Mouse (Mus musculus) midbrain, embryonic 11.5 days (tissue): ENCODE measurements around the gene Mageb18. TPM values are rescaled to one million over a fixed set of nuclear protein-coding genes. Genes with fewer than 3 reads are reported as not detected.
"Not testable (repeated sequence)": the region's sequence is repeated elsewhere in the genome, so short reads cannot be mapped to it uniquely, and the experiment has no call there.

Experiments
- ATAC-seq: fragments of 200-750 bp; cut with Nextera tagmentation; 2 replicates; pipeline ENCODE4 v1.8.0; 2017; ENCODE audit warnings: moderate TSS enrichment, moderate library complexity; ENCODE audit not compliant: low FRiP score
- DNase-seq: peaks from one replicate; pipeline ENCODE4 v3.0.0; 2015; ENCODE audit warnings: low spot score; ENCODE audit errors: missing footprints
- H3K27ac ChIP-seq: fragments of 300-500 bp; sonication (generic); 2 replicates; pipeline ENCODE4 v1.5.1; 2014; ENCODE audit warnings: low read depth, low read length
- H3K27me3 ChIP-seq: fragments of 300-500 bp; sonication (generic); 2 replicates; pipeline ENCODE4 v1.6.1; 2014; ENCODE audit warnings: mild to moderate bottlenecking, low read length, moderate library complexity, mixed read lengths; ENCODE audit not compliant: control insufficient read depth, insufficient read depth
- H3K36me3 ChIP-seq: fragments of 300-500 bp; sonication (generic); 2 replicates; pipeline ENCODE4 v1.6.1; 2014; ENCODE audit warnings: mild to moderate bottlenecking, low read length, moderate library complexity, mixed read lengths; ENCODE audit not compliant: control insufficient read depth, insufficient read depth
- H3K4me1 ChIP-seq: fragments of 300-500 bp; sonication (generic); 2 replicates; pipeline ENCODE4 v1.6.1; 2014; ENCODE audit warnings: low read length; ENCODE audit not compliant: control insufficient read depth, insufficient read depth
- H3K4me2 ChIP-seq: fragments of 300-500 bp; sonication (generic); 2 replicates; pipeline ENCODE4 v1.6.1; 2014; ENCODE audit warnings: mild to moderate bottlenecking, moderate library complexity
- H3K4me3 ChIP-seq: fragments of 300-500 bp; sonication (generic); 2 replicates; pipeline ENCODE4 v1.5.1; 2014; ENCODE audit warnings: low read depth, low read length
- H3K9ac ChIP-seq: fragments of 300-500 bp; sonication (generic); 2 replicates; pipeline ENCODE4 v1.6.1; 2014; ENCODE audit warnings: low read length
- H3K9me3 ChIP-seq: fragments of 300-500 bp; sonication (generic); 2 replicates; pipeline ENCODE4 v1.6.1; 2016; ENCODE audit warnings: low read length; ENCODE audit not compliant: control insufficient read depth
- WGBS: fragments of 180-500 bp; shearing (Covaris S2); extraction: QIAGEN DNeasy Blood & Tissue Kit; methylation state at CpG from one replicate; pipeline ENCODE4 v1.1.7; 2014; 5-methylcytosine and 5-hydroxymethylcytosine counted together
- polyA plus RNA-seq: library from polyadenylated mRNA; unstranded; fragments of >200 nt; fragmentation: Nextera tagmentation; extraction: Ambion mirVana; gene quantifications from 2 replicates; pipeline ENCODE4 v1.2.1, GENCODE M21; 2014

The Mageb18 gene
- polyA plus RNA-seq, result not detected in 2 replicates

DNA sequence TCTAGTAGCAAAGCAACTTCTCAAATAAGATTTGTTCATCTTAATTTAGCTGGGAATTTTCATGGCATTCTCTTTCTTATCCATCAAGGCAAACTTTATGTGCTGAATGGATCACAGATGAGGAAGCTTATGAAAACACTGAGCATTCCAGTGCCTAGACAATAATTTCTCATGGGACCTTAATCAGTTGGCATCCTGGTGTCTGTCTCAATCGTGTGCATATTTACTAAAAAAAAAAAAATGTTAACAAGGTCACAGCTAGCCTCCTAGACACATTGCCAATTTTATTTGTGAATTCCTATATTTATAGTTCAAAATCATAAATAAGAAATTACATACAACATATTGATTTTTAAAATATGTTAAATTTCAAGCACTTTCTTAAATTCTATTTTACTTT is at the start of gene Mageb18:
Gene Mageb18 (minus strand): TSS at position 101 of the 400 bp plus-strand sequence.
- no peak within 1 kb of the TSS for H3K9ac ChIP-seq
- no peaks in the 10 kb centered on the region for H3K9me3 ChIP-seq
- no peak for ATAC-seq
- H3K4me3 ChIP-seq, result no peak within 1 kb of the TSS
- WGBS, result 83% methylated on average over 1 of the region's 1 CpGs
- H3K27ac ChIP-seq, result no peak within 1 kb of the TSS
- H3K36me3 ChIP-seq, result no peaks in the 10 kb centered on the region
- DNase-seq, result no peak
- no peaks in the 10 kb centered on the region for H3K4me1 ChIP-seq
- H3K4me2 ChIP-seq, result no peak within 1 kb of the TSS
- no peaks in the 10 kb centered on the region for H3K27me3 ChIP-seq

- Histone ChIP-seq H3K27ac (no peak overlapping the region), H3K36me3 (no peaks in the 10 kb centered on the region), H3K4me3 (no peak overlapping the region), H3K27me3 (no peaks in the 10 kb centered on the region), H3K9ac (no peak overlapping the region), H3K4me1 (no peaks in the 10 kb centered on the region), H3K9me3 (no peaks in the 10 kb centered on the region), H3K4me2 (no peak overlapping the region)
- 84% methylated on average over 3 of the region's 3 CpGs for WGBS
- ATAC-seq (no peak), DNase-seq (no peak)
These were observed 13.4 kb upstream of the Mageb18 start for GRCm38 (mm10) chrX:92612788-92613187.

DNA sequence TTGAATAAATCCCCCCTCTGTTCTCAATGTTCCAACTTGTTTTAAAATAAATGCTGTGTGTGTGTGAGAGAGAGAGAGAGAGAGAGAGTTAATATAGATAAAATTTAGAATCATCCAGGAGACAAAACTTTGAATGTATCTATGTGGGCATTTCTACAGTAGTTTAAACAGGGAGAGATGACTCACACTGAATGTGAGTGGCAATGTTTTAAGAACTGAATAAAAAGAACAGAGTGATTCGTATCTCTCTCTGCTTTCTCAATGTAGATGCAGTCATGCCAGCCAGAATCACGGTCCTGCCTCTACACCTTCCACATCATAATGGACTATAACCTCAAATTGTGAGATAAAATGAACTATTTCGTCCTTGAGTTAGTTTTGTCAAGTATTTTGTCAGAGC is 11.1 kb upstream of the Mageb18 start:
- no peak overlapping the region for H3K27ac ChIP-seq
- H3K36me3 ChIP-seq, result no peaks in the 10 kb centered on the region
- ATAC-seq (no peak), DNase-seq (no peak)
- no peak overlapping the region for H3K4me3 ChIP-seq
- H3K9ac ChIP-seq, result no peak overlapping the region
- no peaks in the 10 kb centered on the region for H3K4me1 ChIP-seq
- WGBS, result 73% methylated on average over 3 of the region's 3 CpGs
- no peak overlapping the region for H3K4me2 ChIP-seq
- no peaks in the 10 kb centered on the region for H3K9me3 ChIP-seq
- no peaks in the 10 kb centered on the region for H3K27me3 ChIP-seq

DNA sequence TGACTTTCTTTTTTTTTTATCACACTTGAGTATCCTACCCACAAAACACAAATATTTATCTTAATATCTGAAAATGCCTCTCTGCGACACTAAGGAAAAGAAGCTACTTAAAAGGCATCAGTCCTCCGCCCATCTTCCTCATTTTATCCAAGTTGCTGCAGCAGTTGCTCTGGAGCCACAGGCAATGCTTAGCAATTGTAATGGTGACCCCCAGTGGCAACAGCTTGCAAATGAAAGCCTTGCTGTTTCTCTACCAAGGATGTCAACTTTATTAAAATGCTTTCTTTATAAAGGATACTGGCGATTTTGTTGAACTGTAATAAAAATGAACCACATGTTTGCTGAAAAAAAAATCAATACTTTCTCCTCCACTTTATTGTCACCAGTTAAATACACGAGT is 2.0 kb downstream of the Mageb18 start:
- ATAC-seq, result no peak
- Histone ChIP-seq H3K9me3 (no peaks in the 10 kb centered on the region), H3K36me3 (no peaks in the 10 kb centered on the region), H3K9ac (no peak overlapping the region), H3K4me2 (no peak overlapping the region), H3K4me3 (no peak overlapping the region), H3K27me3 (no peaks in the 10 kb centered on the region), H3K27ac (no peak overlapping the region), H3K4me1 (no peaks in the 10 kb centered on the region)
- WGBS, result 43% methylated on average over 4 of the region's 4 CpGs
- no peak for DNase-seq

GRCm38 (mm10) chrX:92527826-92528225 is 71.5 kb downstream of the Mageb18 start:
- 69% methylated on average over 1 of the region's 1 CpGs for WGBS
- no peak overlapping the region for H3K4me2 ChIP-seq
- no peaks in the 10 kb centered on the region for H3K27me3 ChIP-seq
- no peak for ATAC-seq
- no peaks in the 10 kb centered on the region for H3K9me3 ChIP-seq
- no peaks in the 10 kb centered on the region for H3K36me3 ChIP-seq
- H3K4me1 ChIP-seq, result no peaks in the 10 kb centered on the region
- H3K27ac ChIP-seq, result no peak overlapping the region
- DNase-seq, result no peak
- H3K4me3 ChIP-seq, result no peak overlapping the region
- no peak overlapping the region for H3K9ac ChIP-seq

GRCm38 (mm10) chrX:92498254-92498653 is 101.1 kb downstream of the Mageb18 start:
- Histone ChIP-seq H3K27me3 (no peaks in the 10 kb centered on the region), H3K36me3 (no peaks in the 10 kb centered on the region), H3K9me3 (no peaks in the 10 kb centered on the region), H3K9ac (no peak overlapping the region), H3K27ac (no peak overlapping the region), H3K4me1 (no peaks in the 10 kb centered on the region), H3K4me3 (no peak overlapping the region), H3K4me2 (no peak overlapping the region)
- DNase-seq (no peak), ATAC-seq (no peak)
- WGBS, result 47% methylated on average over 1 of the region's 1 CpGs

GRCm38 (mm10) chrX:92489649-92490048 is 109.7 kb downstream of the Mageb18 start, which contains the start of gene Gm5941:
TSS of gene Gm5941 (plus strand) at chrX:92489949.
- not testable (repeated sequence) for ATAC-seq, H3K36me3 ChIP-seq, H3K9ac ChIP-seq, H3K9me3 ChIP-seq, H3K4me2 ChIP-seq, H3K4me1 ChIP-seq, H3K27ac ChIP-seq, DNase-seq, H3K27me3 ChIP-seq, H3K4me3 ChIP-seq
- 79% methylated on average over 4 of the region's 4 CpGs for WGBS

GRCm38 (mm10) chrX:92464773-92465172 is 134.6 kb downstream of the Mageb18 start:
- H3K4me3 ChIP-seq, result no peak overlapping the region
- no peaks in the 10 kb centered on the region for H3K4me1 ChIP-seq
- 64% methylated on average over 4 of the region's 4 CpGs for WGBS
- no peaks in the 10 kb centered on the region for H3K27me3 ChIP-seq
- H3K9ac ChIP-seq, result no peak overlapping the region
- H3K27ac ChIP-seq, result no peak overlapping the region
- no peak overlapping the region for H3K4me2 ChIP-seq
- DNase-seq (no peak), ATAC-seq (no peak)
- no peaks in the 10 kb centered on the region for H3K9me3 ChIP-seq
- no peaks in the 10 kb centered on the region for H3K36me3 ChIP-seq

- Histone ChIP-seq H3K4me1 (no peaks in the 10 kb centered on the region), H3K27me3 (no peaks in the 10 kb centered on the region), H3K27ac (no peak overlapping the region), H3K36me3 (no peaks in the 10 kb centered on the region), H3K4me2 (no peak overlapping the region), H3K9ac (no peak overlapping the region), H3K4me3 (no peak overlapping the region), H3K9me3 (no peaks in the 10 kb centered on the region)
- DNase-seq (no peak), ATAC-seq (no peak)
- WGBS, result 28% methylated on average over 3 of the region's 3 CpGs
These were observed 138.9 kb downstream of the Mageb18 start for GRCm38 (mm10) chrX:92460496-92460895.

- no peak for DNase-seq
- Histone ChIP-seq H3K36me3 (no peaks in the 10 kb centered on the region), H3K27ac (no peak overlapping the region), H3K27me3 (no peaks in the 10 kb centered on the region), H3K4me1 (no peaks in the 10 kb centered on the region), H3K4me3 (no peak overlapping the region), H3K4me2 (no peak overlapping the region), H3K9me3 (no peaks in the 10 kb centered on the region), H3K9ac (no peak overlapping the region)
- ATAC-seq, result no peak
These were observed 212.0 kb downstream of the Mageb18 start for GRCm38 (mm10) chrX:92387384-92387783.
